Mouse (Mus musculus): ENCODE results near the gene Nckap1. TPM values are rescaled to one million over a fixed set of nuclear protein-coding genes. Genes with fewer than 3 reads are reported as not detected.

Nckap1 gene
- total RNA-seq, 2 experiments from 2014 or later: 61.8 to 64.2 TPM

Small RNAs within 50 kb of the gene (microRNA-seq; reads per million reads assigned to microRNA genes)
- gene Mir684-1 (ENCODE audit: borderline number of aligned reads in 2 of 2): 0 reads per million in 2 experiments

Other genes starting within 250 kb of the Nckap1 start
- gene Frzb, start 133.8 kb downstream of the Nckap1 start, total RNA-seq (2021): 1 to 10 TPM; 5.3 to 5.9 TPM
- 1 to 10 TPM; 7.9 to 9.8 TPM for gene Dusp19, start 35.7 kb upstream of the Nckap1 start, total RNA-seq (2021)
- 1 to 10 TPM; 5.4 to 6.0 TPM for gene Nup35, start 35.9 kb upstream of the Nckap1 start, total RNA-seq (2021)